Mouse (Mus musculus): ENCODE measurements around the gene Med16.
"Not testable (repeated sequence)": the region's sequence is repeated elsewhere in the genome, so short reads cannot be mapped to it uniquely, and the experiment has no call there.

The Med16 gene

DNA sequence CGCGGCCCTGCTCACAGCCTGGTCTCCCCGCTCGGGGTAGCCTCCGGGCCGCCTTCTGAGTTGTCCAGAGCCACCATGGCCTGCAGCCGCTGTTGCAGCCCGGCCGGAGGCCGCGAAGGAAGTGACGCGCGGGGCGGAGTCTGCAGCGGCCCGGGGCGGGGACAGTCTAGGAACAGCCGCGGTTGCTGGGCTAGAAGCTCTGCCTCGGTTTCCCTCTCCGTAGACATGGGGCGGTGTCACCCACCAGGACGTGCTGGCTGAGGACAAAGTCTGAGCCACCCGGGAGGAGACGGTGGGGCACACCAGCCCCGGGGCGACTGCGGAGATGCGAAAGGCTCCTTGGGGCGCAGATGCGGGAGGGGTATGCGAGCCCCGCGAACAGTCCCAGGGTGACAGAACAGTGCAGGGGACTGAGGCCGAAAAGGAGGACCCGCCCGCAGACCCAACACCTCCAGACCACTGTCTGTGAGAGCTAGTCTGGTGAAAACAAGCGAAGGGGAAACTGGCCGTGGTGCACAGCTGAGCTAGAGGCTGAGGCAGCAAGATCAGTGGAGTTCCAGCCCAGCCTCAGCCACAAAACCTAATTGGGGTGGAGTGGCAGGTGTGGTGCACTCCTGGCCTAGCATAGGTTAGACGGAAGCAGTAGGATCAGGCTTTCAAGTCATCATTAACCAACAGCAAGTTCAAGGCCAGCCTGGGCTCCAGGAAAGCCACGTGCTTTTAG lies 8.2 kb upstream of the Med16 start, which contains the start of gene Kiss1r:
TSS of gene Kiss1r (plus strand) at position 164 of the 724 bp plus-strand sequence.
- peak; percentile 83 for DNase-seq

DNA sequence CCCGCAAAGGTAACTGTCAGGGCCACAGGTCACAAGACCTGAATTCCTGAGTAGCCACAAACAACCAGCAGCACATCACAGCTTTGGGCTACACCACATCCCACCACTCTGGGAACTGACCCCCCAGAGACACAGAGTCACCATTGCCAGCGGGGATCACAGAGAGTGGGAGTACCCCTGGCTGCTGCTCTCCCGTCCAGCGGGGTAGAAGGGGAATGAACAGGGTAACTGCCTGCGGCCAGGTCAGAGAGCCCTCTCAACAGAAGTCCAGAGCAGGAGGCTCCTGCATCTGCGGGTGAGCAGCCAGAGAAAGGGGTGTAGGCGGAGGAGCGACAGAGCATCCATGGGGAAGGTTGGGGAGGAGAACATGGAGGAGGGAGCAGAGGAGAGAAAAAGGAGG lies 7.4 kb upstream of the Med16 start:
- DNase-seq: no peak

DNA sequence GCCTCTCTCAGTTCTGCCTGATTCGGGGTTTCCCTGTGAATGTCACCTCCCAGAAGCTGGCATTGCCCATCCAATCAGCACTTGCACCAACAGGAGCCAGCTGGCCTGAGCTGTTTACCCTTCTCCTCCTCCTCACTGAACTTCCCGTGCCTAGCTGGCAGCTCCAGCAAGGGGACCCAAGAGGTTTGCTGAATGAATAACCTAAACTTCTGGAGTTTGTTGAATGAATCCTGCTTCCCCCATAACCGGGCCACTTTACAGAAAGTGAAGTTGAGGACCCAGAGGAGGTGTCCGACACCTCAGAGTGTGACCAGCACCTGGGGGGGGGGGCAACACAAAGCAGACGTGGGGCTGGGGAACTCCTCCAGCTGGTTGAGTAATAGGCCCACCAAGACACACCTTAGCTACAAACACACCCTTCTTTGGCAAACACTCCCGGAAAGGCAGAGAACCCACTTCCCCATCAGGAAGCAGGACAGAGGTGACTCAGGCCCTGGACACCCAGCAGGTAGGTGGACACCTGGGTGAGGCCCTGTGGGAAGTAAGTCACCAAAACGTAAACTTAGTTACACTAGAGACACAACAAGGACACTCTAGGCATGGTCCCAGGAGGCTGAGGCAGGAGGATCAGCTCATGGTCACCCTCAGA lies 6.3 kb upstream of the Med16 start:
- no peak for DNase-seq

DNA sequence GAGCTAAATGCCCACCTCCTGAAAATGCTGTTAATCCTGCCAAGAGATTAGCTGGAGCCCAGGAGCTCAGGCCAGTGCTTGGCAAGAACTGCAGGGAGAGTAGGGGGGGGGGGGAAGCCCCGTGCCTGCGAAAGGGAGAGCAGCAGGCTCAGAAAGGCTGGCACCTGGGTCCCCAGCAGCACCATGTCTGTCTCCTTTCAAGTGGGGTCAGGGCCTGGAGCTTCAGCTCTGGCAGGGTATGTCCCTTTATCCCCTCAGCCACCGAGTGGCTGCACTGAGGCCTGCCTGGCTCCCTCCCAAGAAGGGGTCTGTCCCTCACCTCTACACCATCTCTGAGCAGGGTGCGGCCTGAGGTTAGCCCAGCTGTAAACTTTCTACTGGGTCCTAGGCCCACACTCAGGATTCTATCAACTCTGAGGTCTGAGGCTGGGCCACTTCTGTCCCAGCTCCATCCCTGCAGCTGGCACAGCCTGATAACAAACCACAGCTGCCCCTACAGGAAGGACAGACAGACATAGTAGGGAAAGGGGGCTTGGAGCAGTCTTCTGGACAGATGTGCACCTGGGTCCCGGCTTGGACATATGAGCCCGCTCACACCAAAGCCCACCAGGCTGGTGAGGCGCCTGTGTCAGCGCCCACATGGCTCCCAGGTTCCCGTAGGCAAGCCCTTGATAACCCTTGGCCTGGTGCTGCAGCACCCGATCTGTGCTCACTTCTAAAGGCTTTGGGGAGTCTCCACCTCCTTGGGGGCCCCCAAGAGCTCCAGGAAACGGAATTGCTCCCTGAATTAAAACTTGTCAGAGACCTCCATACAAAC lies 5.6 kb upstream of the Med16 start:
- peak; percentile 75 for DNase-seq

DNA sequence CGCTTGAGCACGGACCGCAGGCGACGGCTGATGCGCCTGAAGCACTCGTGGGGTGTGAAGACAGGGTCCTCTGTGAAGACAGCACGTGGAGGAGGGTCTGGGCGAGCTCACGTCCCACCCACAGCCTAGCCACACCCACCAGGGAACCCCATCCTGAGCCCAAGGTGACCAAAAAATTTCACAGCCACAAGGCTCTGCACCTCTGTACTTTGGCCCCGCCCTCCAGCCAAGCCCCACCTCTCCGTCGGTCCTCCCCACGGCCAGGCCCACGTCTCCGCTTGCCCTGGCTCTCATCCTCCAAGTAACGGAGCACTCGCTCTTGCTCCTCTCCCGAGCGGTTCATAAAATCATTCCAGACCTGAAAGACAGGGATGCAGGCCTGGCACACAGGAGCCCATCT lies 3.7 kb upstream of the Med16 start:
- DNase-seq: no peak

DNA sequence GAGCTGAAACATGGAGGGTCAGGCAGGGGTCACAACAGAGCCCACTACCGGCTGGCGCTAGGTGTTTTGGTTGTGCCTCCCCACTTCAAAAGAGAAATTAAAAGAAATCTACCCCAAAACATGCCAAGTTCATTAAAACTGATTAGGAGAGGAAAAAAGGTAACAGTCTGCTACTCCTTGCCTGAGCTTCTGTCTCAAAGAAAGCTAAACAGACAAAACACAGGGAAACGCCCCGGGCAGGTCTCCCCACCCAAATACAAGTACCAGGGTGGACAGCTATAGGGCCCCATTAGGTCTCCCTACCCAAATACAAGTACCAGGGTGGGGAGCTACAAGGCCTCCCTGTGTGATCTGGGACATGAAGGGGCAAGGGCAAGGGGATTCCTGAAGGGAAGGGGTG lies 1.8 kb upstream of the Med16 start, which contains the start of gene Gm26602:
TSS of gene Gm26602 (plus strand) at position 301 of the 400 bp plus-strand sequence.
- DNase-seq: no peak

DNA sequence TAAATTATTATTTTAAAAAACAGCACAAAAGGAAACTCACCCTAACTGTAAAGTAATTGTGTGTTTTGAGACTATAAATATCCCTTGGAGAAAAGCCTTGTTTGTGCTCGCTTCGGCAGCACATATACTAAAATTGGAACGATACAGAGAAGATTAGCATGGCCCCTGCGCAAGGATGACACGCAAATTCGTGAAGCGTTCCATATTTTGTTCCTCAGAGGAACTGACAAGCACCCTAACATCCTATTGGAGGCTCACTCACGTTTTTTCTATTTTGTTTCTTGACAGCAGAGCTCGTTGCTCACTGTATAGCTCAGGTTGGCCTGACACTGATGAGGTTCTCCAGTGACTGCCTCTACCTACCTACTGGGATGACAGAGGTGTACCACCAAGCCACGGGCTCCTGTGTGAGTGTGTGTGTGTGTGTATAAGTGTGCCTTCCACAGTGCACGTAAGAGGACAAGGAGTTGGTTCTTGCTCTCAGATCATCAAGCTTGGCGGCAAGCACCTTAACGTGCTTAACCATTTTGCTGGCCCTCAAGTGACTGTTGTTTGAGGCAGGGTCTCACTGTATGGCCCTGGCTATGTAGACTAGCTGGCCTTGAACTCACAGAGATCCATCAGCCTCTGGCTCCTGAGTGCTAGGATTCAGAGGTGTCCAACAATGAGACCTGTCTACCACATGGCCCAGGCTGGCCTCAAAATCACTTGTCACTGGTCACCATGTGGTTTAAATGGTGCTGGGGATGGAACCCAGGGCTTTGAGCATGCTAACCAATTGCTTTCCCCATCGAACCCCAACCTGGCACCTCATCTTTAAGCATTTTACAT lies 584 bp upstream of the Med16 start:
- no peak for DNase-seq

DNA sequence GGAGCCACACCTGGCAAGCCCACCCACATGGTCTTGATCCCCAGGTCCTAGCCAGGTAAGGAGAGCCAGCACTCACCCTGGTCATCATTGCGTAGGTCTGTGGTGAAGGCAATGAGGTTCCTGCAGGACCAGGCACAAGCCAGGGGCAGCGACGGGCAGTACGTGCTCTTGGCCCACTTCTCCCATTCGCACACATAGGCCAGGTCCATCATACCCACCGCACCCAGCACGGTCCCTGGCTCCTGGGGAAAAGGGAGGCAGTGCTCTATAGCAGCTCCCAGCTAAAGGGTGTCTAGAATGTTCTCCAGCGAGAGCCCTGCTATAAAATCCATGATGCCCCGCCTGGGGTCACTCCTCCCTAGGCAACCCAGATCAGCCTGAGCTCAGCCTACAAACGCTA lies 1.3 kb downstream of the Med16 start:
- no peak for DNase-seq

DNA sequence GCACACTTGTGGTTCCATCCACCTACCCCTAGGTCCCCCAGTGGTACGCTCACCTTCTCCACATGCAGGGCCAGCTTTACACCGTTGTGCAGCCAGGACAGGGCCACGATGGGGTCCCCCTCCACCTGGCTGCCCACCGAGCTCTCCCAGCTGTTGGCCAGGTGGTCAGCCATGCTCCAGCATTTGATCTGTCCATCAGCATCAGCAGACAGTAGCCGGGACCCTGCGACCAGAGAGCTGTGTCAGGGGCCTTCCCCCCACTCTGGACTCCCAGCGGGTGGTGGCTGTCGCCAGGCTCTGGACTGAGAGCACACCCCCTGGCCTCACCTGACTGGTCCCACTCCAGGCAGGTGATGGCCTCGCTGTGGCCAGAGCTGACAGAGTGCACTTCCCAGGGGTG lies 2.0 kb downstream of the Med16 start:
- DNase-seq: no peak

DNA sequence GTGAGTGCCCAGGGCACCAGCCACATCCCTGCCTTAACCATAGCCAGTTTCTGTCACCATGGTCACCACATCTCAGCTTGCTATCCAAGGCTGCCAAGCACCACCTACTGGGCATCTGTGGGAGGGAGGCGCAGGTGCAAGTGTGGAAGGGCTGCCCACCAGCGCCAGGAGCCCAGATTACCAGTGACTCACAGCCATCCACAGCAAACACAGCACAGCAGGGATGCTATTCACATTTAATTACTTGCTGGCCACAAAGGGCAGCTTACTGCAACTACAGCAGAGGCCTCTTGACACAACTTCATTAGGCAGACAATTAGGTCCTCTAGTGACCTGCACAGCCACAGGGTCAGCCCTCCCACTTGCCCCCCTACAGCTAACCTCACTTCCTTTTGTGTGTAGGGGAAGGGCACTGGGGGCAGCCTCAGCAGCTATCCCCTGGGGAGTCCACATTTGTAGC lies 7.7 kb downstream of the Med16 start:
- DNase-seq: peak; percentile 98

DNA sequence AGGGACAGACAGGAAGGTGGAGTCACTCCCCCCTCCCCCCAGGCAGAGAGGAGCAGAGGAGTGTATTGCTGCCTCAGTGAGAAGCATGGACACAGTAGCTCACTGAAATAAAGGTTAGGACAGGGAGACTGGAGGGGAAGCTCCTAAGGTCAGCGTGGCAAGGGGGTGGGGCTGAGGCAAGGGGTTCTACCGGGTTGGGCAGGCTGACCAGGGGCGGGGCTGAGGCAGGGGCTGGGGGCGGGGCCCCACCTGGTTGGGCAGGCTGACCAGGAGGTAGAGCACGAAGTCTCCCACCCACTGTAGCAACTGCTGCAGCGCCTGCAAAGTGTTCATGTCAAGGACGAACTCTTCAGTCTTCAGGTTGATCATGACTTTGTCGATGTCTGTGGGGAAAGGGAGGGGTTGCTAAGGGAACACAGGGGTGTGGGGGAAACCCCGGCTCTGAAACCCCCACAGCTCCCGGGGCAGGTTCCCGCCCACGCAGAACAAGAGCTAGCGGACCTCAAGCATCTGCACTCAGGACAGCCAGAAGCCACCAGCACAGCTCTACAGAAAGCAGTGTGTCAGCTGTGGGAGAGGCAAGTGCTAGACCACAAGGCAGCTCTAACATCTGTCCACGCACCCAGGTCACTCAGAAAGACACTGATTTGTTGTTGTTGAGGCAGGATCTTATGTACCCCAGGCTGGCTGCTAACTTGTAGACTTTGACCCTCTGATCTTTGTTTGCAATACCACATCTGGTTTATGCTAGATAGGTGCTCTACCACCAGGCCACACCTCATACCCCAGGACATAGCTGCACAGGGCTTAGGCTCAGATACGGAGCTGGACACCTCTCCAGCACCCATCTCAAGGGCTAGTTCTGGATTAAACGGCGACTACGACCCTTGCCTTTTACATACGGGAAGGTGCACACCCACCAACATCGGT lies 11.1 kb downstream of the Med16 start:
- DNase-seq: no peak

DNA sequence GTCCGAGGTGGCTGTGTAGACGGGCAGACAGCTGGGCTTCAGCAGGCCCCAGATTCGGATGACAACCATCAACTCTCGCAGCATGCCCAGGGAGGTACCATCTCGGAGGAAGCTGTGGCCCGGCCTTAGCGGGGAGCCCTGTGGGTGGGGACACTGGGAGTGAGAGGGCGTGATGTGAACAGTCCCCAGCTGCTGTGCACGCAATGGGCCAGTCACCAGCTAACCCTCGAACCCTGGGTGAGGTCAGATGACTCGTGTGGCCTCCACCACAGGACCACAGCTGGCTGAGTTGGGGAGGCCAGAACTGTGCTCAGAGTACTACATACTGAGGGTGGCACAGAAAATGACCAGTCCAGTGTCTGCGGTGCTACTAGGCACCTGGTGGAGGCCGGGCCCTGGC lies 11.9 kb downstream of the Med16 start:
- DNase-seq: no peak

DNA sequence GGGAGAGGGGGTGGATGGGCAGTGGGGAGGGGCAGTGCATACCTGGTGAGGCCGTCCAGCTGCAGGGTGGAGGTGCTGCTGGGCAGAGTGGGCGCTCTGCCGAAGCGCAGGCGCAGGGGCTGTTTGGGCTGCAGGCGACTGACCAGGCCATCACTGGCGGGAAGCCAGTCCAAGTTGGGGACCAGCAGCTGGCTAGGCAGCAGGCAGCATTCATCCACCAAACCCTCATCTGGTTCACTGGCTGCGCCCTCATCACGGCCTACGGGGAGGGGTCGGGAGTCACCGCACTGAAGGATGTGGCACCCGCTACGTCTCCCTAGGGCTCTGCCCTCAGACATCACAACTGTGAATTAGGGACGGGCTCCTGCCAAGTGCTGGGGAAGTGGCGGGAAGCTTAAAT lies 12.4 kb downstream of the Med16 start:
- DNase-seq: no peak

DNA sequence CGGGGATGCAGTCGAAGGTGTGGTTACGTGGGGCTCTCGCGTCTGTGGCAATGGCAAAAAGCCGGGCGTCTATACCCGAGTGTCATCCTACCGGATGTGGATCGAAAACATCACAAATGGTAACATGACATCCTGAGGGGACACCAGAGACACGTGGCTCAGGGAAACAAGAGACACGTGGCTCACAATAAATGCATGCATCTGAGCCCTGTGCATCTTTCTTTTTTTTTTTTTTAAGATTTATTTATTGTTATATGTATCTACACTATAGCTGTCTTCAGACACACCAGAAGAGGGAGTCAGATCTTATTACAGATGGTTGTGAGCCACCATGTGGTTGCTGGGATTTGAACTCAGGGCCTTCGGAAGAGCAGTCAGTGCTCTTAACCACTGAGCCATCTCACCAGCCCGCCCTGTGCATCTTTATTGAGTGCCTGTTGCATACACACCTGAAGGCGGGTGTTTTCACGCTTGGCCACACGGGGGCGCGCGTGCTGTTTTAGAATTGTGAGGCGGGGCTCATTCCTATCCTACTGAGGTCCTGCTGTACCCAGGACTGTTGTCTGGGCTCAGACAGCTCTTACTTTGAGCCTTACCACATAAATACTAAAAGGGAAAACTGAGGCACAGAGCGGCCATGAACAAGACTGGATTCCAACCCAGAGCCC lies 16.1 kb downstream of the Med16 start:
- DNase-seq: peak; percentile 86

DNA sequence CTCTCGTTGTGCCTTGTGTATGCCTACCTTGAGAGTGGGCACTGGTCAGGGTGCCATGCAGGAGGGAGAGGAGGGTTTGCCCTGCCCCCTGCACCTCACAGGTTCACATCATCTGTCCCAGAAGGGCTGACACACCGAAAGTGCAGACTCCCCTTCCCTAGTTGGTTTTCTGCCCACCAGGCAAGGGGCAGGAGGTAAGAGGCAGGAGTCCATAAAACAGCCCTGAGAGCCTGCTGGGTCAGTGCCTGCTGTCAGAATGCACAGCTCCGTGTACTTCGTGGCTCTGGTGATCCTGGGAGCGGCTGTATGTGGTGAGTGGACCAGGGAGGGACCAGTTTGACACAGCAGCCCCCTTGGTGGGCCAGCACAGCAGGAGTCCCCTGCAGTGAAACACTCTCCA lies 18.1 kb downstream of the Med16 start, which contains the start of gene Cfd:
TSS of gene Cfd (plus strand) at position 184 of the 400 bp plus-strand sequence.
- DNase-seq: no peak

DNA sequence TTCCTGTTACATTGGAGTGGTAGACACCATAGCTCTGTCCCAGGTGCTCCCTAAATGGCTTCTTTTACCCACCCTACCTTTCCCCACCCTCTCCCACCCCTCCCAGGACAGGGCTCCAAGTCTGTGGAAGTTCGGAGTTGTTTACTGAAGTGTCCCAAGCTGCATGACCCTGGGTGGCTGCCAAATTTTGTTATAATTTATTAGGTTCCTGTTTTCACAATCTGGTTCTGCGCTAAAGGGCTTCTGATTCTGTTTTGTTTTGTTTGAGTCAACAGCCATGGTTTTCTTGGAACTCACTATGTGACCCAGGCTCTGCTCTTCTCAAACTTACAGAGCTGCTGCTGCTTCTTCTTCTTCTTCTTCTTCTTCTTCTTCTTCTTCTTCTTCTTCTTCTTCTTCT lies 19.3 kb downstream of the Med16 start:
- DNase-seq: no peak

DNA sequence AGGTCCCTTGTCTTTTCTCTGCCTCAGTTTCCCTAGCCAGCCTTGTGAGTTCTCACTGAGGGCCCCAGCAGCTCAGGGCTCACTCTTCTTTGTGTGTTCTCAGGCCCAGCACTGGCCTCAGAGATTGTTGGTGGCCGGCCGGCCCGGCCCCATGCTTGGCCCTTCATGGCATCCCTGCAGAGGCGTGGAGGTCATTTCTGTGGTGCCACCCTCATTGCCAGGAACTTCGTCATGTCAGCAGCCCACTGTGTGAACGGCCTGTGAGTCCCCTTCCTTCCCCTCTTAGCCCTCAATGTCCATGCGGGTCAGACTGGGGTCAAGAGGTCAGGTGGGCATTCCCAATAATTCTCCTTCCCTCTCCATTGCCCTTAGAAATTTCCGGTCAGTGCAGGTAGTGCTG lies 22.1 kb downstream of the Med16 start:
- no peak for DNase-seq

DNA sequence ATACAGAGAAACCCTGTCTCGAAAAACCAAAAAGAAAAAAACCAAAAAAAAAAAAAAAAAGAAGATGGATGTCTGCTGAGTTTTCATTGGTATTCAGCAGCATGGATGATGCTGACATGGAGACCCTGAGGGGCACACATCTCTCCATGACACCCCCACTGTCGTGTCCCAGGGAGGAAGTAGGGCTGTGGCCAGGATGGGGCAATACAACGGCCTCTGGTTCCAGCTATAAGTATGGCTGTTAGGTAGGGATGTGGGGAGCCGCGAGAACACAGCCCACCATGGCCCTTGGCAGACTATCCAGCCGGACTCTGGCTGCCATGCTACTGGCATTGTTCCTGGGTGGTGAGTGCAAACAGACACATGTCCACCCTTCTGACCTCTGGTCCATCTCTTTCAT lies 22.7 kb downstream of the Med16 start, which contains the start of gene Elane:
TSS of gene Elane (plus strand) at position 194 of the 400 bp plus-strand sequence.
- DNase-seq: no peak

DNA sequence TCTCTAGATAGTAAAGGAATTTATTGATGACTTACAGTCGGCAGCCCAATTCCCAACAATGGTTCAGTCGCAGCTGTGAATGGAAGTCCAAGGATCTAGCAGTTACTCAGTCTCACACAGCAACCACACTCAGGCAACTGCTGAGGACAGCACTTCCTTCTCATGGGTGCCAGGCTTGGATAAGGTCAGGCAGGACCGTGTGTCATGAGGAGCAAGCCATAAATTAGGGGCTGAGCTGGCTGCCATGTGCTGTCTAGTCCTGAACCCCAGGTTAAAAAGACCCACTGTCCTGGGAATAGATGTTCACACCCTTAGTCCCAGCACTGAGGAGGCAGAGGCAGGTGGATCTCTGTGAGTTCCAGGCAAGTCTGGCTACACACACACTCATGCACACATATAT lies 23.8 kb downstream of the Med16 start:
- DNase-seq: not testable (repeated sequence)

DNA sequence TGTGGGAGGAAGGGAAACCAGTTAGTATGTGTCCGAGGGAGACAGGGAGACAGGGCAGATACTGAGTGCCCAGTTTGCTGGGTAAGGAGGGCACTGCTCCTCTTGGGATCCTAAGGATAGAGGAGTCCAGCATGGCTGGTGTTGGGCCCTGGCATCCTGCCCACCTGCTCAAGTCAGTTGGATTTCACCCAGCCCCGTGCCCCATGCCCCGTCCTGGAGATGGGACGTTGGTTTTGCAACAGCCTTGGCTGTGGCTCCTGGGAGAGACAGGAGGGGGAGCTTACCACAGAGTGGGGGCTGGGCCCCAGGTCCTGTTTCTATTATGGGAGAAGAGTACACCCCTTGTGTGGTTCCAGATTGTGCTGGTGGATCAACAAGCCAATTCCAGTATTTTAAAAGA lies 24.3 kb downstream of the Med16 start:
- DNase-seq: no peak

Data from retina, postnatal 1 day (tissue).